Mouse (Mus musculus): Measurements from ENCODE around the gene Tmem238.

Gene Tmem238

GRCm38 (mm10) chr7:4747156-4747899, 42.1 kb downstream of the Tmem238 start:
- no peak for DNase-seq (ENCODE audit: extremely low spot score)

- DNase-seq (ENCODE audit: extremely low spot score): no peak
These were observed 43.0 kb downstream of the Tmem238 start for GRCm38 (mm10) chr7:4746326-4746980.

- no peak for DNase-seq (ENCODE audit: extremely low spot score)
These were observed 44.6 kb downstream of the Tmem238 start for GRCm38 (mm10) chr7:4744886-4745285.

- no peak for DNase-seq (ENCODE audit: extremely low spot score)
These were observed 46.1 kb downstream of the Tmem238 start for GRCm38 (mm10) chr7:4743354-4743753.

GRCm38 (mm10) chr7:4742482-4742819, 47.0 kb downstream of the Tmem238 start:
- no peak for DNase-seq (ENCODE audit: extremely low spot score)

DNA sequence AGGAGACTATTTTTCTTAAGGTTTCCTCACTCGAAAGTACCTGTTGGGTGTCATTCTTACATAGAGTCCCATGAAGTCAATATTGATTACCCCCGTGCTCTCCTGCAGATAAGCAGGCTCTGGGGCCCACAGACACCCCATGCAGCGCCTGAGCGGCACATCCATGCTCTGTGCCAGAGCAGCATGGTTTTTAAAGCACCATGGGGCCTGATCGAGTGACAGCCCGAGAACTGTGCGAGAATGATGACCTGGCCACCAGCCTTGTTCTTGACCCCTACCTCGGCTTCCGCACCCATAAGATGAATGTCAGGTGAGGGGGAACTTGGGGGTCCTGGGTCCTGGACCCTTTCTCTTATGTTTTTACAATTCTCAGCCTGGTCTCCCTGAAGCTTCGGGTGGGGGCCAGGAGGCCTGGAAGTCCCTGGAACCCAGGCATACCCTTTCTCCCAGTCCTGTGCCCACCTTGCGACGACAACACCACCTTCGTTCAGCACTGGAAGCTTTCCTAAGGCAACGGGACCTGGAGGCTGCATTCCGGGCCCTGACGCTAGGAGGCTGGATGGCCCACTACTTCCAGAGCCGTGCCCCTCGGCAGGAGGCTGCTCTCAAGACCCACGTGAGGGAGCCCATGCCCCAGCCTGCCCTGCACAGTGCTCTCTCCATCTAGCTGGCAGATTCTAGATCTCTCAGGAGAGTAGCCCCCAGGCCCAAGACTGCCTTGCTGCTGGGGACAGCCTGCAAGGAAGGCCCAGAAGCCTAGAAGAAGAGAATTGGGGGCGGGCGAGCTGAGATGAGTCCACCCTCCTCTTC, 47.6 kb downstream of the Tmem238 start:
- no peak for DNase-seq (ENCODE audit: extremely low spot score)

- peak; percentile 69 for DNase-seq (ENCODE audit: extremely low spot score)
These were observed 48.3 kb downstream of the Tmem238 start for GRCm38 (mm10) chr7:4741151-4741550.

DNA sequence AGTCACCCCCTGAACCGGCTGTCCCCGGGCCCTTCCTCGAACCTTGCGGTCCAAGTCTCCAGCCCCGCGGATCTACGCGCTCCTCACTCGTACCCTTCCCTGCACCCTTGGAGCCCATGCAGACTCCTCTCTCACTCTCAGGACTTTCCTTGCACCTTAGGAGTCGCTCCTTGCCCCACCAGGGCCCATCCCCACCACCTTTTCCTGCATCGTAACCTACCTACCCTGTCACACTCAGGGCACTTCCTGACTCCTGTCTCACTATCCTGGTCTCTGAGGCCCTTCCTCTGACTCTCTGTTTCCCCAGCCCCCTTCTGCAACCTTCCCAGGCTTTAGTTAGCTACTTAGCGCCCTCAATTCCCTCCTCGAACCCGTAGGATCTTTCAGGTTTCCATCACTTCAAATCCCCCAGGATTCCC, 49.1 kb downstream of the Tmem238 start:
- DNase-seq (ENCODE audit: extremely low spot score): no peak

DNA sequence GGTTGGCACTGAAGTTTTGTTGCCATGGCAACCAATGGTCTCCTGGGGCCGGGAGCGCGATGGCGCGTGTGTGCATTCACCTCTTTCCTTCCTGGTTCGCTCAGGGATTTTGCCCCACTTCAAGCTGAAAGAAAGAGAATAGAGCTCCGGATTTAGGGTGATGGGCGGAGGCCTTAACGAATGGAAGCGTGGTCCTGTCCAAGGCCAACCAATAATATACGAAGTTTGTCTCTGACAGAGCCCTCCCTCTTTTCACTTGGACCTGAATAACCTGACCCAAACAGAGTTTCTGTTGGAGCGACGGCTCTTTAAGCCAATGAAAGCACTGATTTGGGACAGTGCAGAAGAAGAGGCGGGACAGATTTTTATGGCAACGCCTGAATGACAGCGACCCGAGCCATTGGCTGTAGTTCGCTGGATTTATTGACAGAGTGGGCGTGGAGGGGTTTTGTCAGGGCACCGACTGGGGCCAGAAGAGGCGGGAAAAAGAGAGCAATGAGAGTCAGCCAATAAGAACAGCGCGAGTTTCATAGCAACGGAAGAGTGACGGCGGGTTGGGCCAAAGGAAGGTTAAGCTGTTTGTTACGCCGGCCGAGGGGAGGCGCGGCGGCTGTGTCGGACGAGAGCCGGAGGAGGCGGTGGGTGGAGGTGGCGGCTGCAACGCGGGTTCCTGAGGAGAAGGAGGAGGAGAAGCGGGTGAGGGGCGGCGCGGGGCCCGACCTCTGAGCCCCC, 49.7 kb downstream of the Tmem238 start, which contains the start of gene Kmt5c:
Gene Kmt5c, plus strand, starts transcription at position 572 of the 732 bp plus-strand sequence.
- peak; percentile 96 for DNase-seq (ENCODE audit: extremely low spot score)

DNA sequence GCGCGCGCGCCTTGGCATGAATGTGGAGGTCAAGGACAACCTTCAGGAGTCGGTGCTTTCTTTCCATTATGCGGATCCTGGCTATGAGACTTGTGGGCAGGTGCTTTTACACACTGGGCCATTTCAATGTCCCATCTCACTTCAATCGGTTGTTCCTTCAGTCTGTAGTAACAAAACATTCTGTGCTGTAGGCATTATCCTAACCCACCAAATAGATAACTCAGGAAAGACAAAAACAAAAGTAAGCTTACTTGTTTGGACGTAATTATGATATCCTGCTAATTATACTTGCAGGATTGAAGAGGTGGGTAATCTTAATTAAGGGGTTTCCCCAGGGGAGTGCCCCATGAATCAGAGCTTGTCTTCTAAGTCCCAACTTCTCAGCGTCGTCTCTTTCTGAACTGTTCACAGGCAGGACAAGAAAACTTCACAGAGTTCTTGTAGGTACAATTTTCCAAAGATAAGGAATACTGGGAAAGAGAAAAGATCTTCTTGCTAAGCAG, 50.4 kb downstream of the Tmem238 start:
- no peak for DNase-seq (ENCODE audit: extremely low spot score)
